In genomic region chr12:39326157-39326556, GRCm38 (mm10) we compare ENCODE assay signal across 11 mouse cellular contexts.
DNase-seq lines count a peak whose midpoint lies in the region.
"Had no signal": no experiment of that assay in that cellular context is flagged by ENCODE, and none has a peak within 500 bp of the region (broad histone marks: within the 10 kb centered on the region; RNA-seq: fewer than 3 reads in every experiment).

No protein-coding gene starts in this region.

- intact Hi-C loops in gastrocnemius, postnatal 14 days (cut with DNase I; ENCODE audit: low total_unique reads): no loop called here

- peak; percentile 5 for DNase-seq in gastrocnemius, postnatal 14 days
- DNase-seq in gastrocnemius, adult 18-20 months (ENCODE audit: low spot score): no peak
- DNase-seq in brain, adult 2 months (ENCODE audit: low read depth, low spot score): peak; percentile 99
- DNase-seq in cerebellum, adult 8-10 months: peak; percentile 95
- DNase-seq in layer of hippocampus, adult 18-20 months (ENCODE audit: low spot score in 2 of 2): peak; percentile 13 to 51
- DNase-seq in frontal cortex, postnatal 10 days (ENCODE audit: low spot score in 2 of 2): no peak
- no peak for DNase-seq in gastrocnemius, postnatal 10 days
- DNase-seq in adrenal gland, adult 2 months: no peak
- DNase-seq: lung, postnatal 10 days; midbrain, embryonic 14.5 days; thymus, postnatal 25 days had no signal

Comparison
In these comparisons a context has a peak if more than half of its experiments do, and no peak if none do; other contexts are left out.
1. DNase-seq: peak in gastrocnemius, postnatal 14 days (single experiment), brain, adult 2 months (single experiment), cerebellum, adult 8-10 months (single experiment) and layer of hippocampus, adult 18-20 months (2 of 2); none in gastrocnemius, adult 18-20 months (single experiment), frontal cortex, postnatal 10 days (0 of 2), gastrocnemius, postnatal 10 days (single experiment) and adrenal gland, adult 2 months (single experiment).